Mouse (Mus musculus): ENCODE measurements at regions not wholly inside any gene's neighbourhood (a gene's known extent, or its start where the extent isn't known, plus 50 kb on each side); places are given as distances from the start of the nearest gene placed in this dataset.

GRCm38 (mm10) chr2:160207226-160207625 is 126.7 kb downstream of the Gm826 start:
- in situ Hi-C loops (cut with MboI, MseI) = no loop called here

GRCm38 (mm10) chr2:160192661-160193060 is 141.3 kb downstream of the Gm826 start:
- in situ Hi-C loops (cut with MboI, MseI) = no loop called here

- in situ Hi-C loops (cut with MboI, MseI) = no loop called here
These were observed 147.9 kb downstream of the Gm826 start for GRCm38 (mm10) chr2:160186106-160186505.

GRCm38 (mm10) chr2:160170975-160171515 is 162.9 kb downstream of the Gm826 start:
- in situ Hi-C loops (cut with MboI, MseI) = no loop called here

- in situ Hi-C loops (cut with MboI, MseI) = no loop called here
These were observed 175.2 kb downstream of the Gm826 start for GRCm38 (mm10) chr2:160158599-160159261.

GRCm38 (mm10) chr2:160153781-160154180 is 180.2 kb downstream of the Gm826 start:
- in situ Hi-C loops (cut with MboI, MseI) = no loop called here

GRCm38 (mm10) chr2:160152101-160152500 is 181.9 kb downstream of the Gm826 start:
- in situ Hi-C loops (cut with MboI, MseI) = no loop called here

GRCm38 (mm10) chr2:160148936-160149335 is 185.0 kb downstream of the Gm826 start:
- in situ Hi-C loops (cut with MboI, MseI) = no loop called here

GRCm38 (mm10) chr2:160148516-160148915 is 185.4 kb downstream of the Gm826 start:
- in situ Hi-C loops (cut with MboI, MseI) = no loop called here

- in situ Hi-C loops (cut with MboI, MseI) = no loop called here
These were observed 185.9 kb downstream of the Gm826 start for GRCm38 (mm10) chr2:160148031-160148430.

- in situ Hi-C loops (cut with MboI, MseI) = no loop called here
These were observed 193.7 kb downstream of the Gm826 start for GRCm38 (mm10) chr2:160140166-160140740.

- in situ Hi-C loops (cut with MboI, MseI) = no loop called here
These were observed 195.9 kb downstream of the Gm826 start for GRCm38 (mm10) chr2:160138091-160138490.

GRCm38 (mm10) chr2:160131797-160132196 is 202.2 kb downstream of the Gm826 start:
- in situ Hi-C loops (cut with MboI, MseI) = no loop called here

- in situ Hi-C loops (cut with MboI, MseI) = no loop called here
These were observed 202.6 kb downstream of the Gm826 start for GRCm38 (mm10) chr2:160131386-160131785.

GRCm38 (mm10) chr2:160117148-160117547 is 216.8 kb downstream of the Gm826 start:
- in situ Hi-C loops (cut with MboI, MseI) = no loop called here

- in situ Hi-C loops (cut with MboI, MseI) = no loop called here
These were observed 222.7 kb downstream of the Gm826 start for GRCm38 (mm10) chr2:160111176-160111692.

- in situ Hi-C loops (cut with MboI, MseI) = loop anchor here (25.0 kb wide), 1 partner anchor 469 kb away; no protein-coding TSS in a partner anchor
These were observed 240.9 kb downstream of the Gm826 start for GRCm38 (mm10) chr2:160093078-160093477.

- in situ Hi-C loops (cut with MboI, MseI) = loop anchor here (25.0 kb wide), 1 partner anchor 476 kb away; no protein-coding TSS in a partner anchor
These were observed 248.0 kb downstream of the Gm826 start for GRCm38 (mm10) chr2:160085999-160086398.

- in situ Hi-C loops (cut with MboI, MseI) = loop anchor here (25.0 kb wide), 1 partner anchor 479 kb away; no protein-coding TSS in a partner anchor
These were observed 250.3 kb downstream of the Gm826 start for GRCm38 (mm10) chr2:160083674-160084073.

GRCm38 (mm10) chr2:160082106-160082653 is 251.8 kb downstream of the Gm826 start:
- in situ Hi-C loops (cut with MboI, MseI) = loop anchor here (25.0 kb wide), 1 partner anchor 480 kb away; no protein-coding TSS in a partner anchor

GRCm38 (mm10) chr2:160075694-160076093 is 258.3 kb downstream of the Gm826 start:
- in situ Hi-C loops (cut with MboI, MseI) = loop anchor here (25.0 kb wide), 1 partner anchor 487 kb away; no protein-coding TSS in a partner anchor

- in situ Hi-C loops (cut with MboI, MseI) = no loop called here
These were observed 263.5 kb downstream of the Gm826 start for GRCm38 (mm10) chr2:160070441-160070840.
